Mouse (Mus musculus) forebrain, embryonic 16.5 days (tissue): ENCODE measurements around the gene Zfp316. TPM values are rescaled to one million over a fixed set of nuclear protein-coding genes. Genes with fewer than 3 reads are reported as not detected.

ENCODE experiments used
- ATAC-seq: fragments of 200-750 bp; cut with Nextera tagmentation; 2 replicates; pipeline ENCODE4 v1.8.0; 2017; ENCODE audit warnings: mild to moderate bottlenecking, moderate library complexity
- H3K27ac ChIP-seq: fragments of 300-500 bp; sonication (generic); 2 replicates; pipeline ENCODE4 v1.5.1; 2014; ENCODE audit warnings: low read length, control low read depth
- H3K27me3 ChIP-seq: fragments of 300-500 bp; sonication (generic); replicated peaks from 2 replicates; pipeline ENCODE4 v1.6.1; 2014; ENCODE audit warnings: low read length; ENCODE audit not compliant: control insufficient read depth, insufficient read depth
- H3K36me3 ChIP-seq: fragments of 300-500 bp; sonication (generic); 2 replicates; pipeline ENCODE4 v1.6.1; 2014; ENCODE audit not compliant: control insufficient read depth, insufficient read depth
- H3K4me1 ChIP-seq: fragments of 300-500 bp; sonication (generic); replicated peaks from 2 replicates; pipeline ENCODE4 v1.6.1; 2014; ENCODE audit warnings: low read length; ENCODE audit not compliant: control insufficient read depth, insufficient read depth
- H3K4me2 ChIP-seq: fragments of 300-500 bp; sonication (generic); 2 replicates; pipeline ENCODE4 v1.6.1; 2014; ENCODE audit warnings: mild to moderate bottlenecking, low read length, control low read depth
- H3K4me3 ChIP-seq: fragments of 300-500 bp; sonication (generic); replicated peaks from 2 replicates; pipeline ENCODE4 v1.5.1; 2014; ENCODE audit warnings: mild to moderate bottlenecking, low read length, control low read depth
- H3K9ac ChIP-seq: fragments of 300-500 bp; sonication (generic); replicated peaks from 2 replicates; pipeline ENCODE4 v1.6.1; 2014; ENCODE audit warnings: low read depth, low read length, control low read depth
- H3K9me3 ChIP-seq: fragments of 300-500 bp; sonication (generic); 2 replicates; pipeline ENCODE4 v1.6.1; 2016; ENCODE audit warnings: low read length; ENCODE audit not compliant: control insufficient read depth
- WGBS: fragments of 180-500 bp; shearing (Covaris S2); extraction: QIAGEN DNeasy Blood & Tissue Kit; methylation state at CpG from one replicate; pipeline ENCODE4 v1.1.7; 2014; 5-methylcytosine and 5-hydroxymethylcytosine counted together
- polyA plus RNA-seq: library from polyadenylated mRNA; unstranded; fragments of >200 nt; fragmentation: Nextera tagmentation; extraction: Ambion mirVana; gene quantifications from 2 replicates; pipeline ENCODE4 v1.2.1, GENCODE M21; 2015

The Zfp316 gene
- polyA plus RNA-seq, 1 experiment from 2014 or later = 9.5 TPM

DNA sequence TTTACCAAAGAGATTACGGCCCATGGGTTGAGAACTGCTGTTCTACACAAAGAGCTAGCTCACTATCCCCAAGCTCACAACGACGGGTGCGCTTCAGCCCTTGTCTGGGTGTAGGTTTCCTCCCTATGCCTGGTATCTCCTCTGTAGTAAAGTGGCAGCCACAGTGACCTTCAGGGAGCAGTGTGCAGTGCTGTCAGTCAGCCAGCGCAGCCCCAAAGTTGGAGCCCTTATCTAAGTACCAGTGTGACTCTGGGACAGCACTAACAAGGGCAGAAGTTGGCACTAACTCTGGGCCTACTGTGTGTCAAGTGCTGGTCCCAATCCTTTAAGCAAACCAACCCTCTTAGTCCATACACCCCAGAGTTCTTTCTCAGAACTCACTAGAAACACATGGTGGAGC is 39.0 kb upstream of the Zfp316 start:
- H3K36me3 ChIP-seq = peaks cover 23% of the 10 kb centered on the region
- WGBS = 94% methylated on average over 5 of the region's 5 CpGs

DNA sequence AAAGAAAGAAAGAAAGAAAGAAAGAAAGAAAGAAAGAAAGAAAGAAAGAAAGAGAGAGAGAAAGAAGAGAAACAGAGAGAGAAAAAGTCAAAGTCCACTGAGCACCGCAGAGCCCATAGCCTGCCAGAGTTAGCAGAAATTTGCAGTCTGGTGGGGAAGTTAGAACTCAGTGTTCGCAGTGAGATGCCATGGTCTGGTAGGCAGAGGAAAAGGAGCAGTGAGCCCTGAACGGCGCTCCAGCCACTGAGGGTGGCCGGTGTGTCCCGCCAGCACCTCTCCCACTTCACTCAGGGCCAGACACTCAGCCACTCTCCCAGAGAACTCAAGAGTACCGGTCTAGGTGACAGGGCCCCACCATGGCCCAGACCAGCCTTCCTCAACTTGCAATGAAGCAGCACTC is 34.4 kb upstream of the Zfp316 start:
- no peak for ATAC-seq
- Histone ChIP-seq H3K4me2 (no peak overlapping the region), H3K4me3 (no peak overlapping the region), H3K27ac (no peak overlapping the region), H3K9me3 (0 out of 2 replicates have a peak, but pooled peaks cover 2% of the 10 kb centered on the region), H3K36me3 (peaks cover 35% of the 10 kb centered on the region), H3K9ac (no peak overlapping the region), H3K27me3 (no peaks in the 10 kb centered on the region), H3K4me1 (peaks cover 7% of the 10 kb centered on the region)
- WGBS = 89% methylated on average over 7 of the region's 7 CpGs

More for the DNA sequence above, 39.0 kb upstream of the Zfp316 start:
- Histone ChIP-seq H3K4me3 (no peak overlapping the region), H3K27ac (no peak overlapping the region), H3K27me3 (no peaks in the 10 kb centered on the region), H3K4me1 (peaks cover 34% of the 10 kb centered on the region), H3K9ac (no peak overlapping the region), H3K9me3 (no peaks in the 10 kb centered on the region), H3K4me2 (no peak overlapping the region)
- ATAC-seq = no peak

GRCm38 (mm10) chr5:143301296-143301695 is 31.5 kb upstream of the Zfp316 start:
- H3K4me1 ChIP-seq = no peaks in the 10 kb centered on the region; the same call in none of the 2 replicates
- WGBS = 78% methylated on average over 8 of the region's 8 CpGs

GRCm38 (mm10) chr5:143299686-143300085 is 29.9 kb upstream of the Zfp316 start:
- WGBS = 87% methylated on average over 4 of the region's 4 CpGs
- Histone ChIP-seq H3K27ac (no peak overlapping the region), H3K4me2 (no peak overlapping the region), H3K4me3 (no peak overlapping the region), H3K36me3 (peaks cover 26% of the 10 kb centered on the region), H3K27me3 (no peaks in the 10 kb centered on the region), H3K4me1 (no peaks in the 10 kb centered on the region; the same call in 1 of the 2 replicates), H3K9me3 (0 out of 2 replicates have a peak, but pooled peaks cover 2% of the 10 kb centered on the region), H3K9ac (no peak overlapping the region)
- ATAC-seq = no peak

More at GRCm38 (mm10) chr5:143301296-143301695, 31.5 kb upstream of the Zfp316 start:
- Histone ChIP-seq H3K4me2 (no peak overlapping the region), H3K27ac (no peak overlapping the region), H3K9ac (no peak overlapping the region), H3K4me3 (no peak overlapping the region), H3K36me3 (peaks cover 28% of the 10 kb centered on the region), H3K27me3 (no peaks in the 10 kb centered on the region), H3K9me3 (0 out of 2 replicates have a peak, but pooled peaks cover 2% of the 10 kb centered on the region)
- ATAC-seq = no peak

- Histone ChIP-seq H3K9me3 (0 out of 2 replicates have a peak, but pooled peaks cover 2% of the 10 kb centered on the region), H3K9ac (no peak overlapping the region), H3K36me3 (peaks cover 26% of the 10 kb centered on the region), H3K4me2 (no peak overlapping the region), H3K27ac (no peak overlapping the region), H3K27me3 (peaks cover 12% of the 10 kb centered on the region), H3K4me1 (peaks cover 5% of the 10 kb centered on the region), H3K4me3 (no peak overlapping the region)
- 92% methylated on average over 7 of the region's 7 CpGs for WGBS
- no peak for ATAC-seq
Observed at GRCm38 (mm10) chr5:143298391-143298790, 28.6 kb upstream of the Zfp316 start.

DNA sequence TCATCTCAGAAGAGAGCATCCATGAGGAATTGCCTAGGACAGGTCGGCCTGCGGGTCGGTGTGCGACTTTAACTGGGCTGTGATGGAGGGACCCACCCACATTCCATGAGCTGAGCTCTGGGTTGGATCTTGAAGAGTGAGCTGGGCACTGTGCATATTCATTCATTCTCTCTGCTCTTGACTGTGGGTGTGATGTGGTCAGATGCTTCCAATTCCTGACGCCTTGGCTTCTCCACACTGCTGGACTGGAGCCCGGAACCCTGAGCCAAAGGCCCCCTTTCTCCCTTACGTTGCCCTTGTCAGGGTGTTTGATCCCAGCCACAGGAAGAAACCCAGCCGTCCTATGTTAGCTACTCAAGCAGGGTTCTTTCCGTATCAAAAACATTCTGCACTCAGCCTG is 28.2 kb upstream of the Zfp316 start:
- H3K9me3 ChIP-seq = 0 out of 2 replicates have a peak, but pooled peaks cover 2% of the 10 kb centered on the region
- peaks cover 15% of the 10 kb centered on the region for H3K27me3 ChIP-seq
- no peak overlapping the region for H3K9ac ChIP-seq
- ATAC-seq = no peak
- H3K4me3 ChIP-seq = no peak overlapping the region
- H3K4me2 ChIP-seq = no peak overlapping the region
- H3K27ac ChIP-seq = no peak overlapping the region
- H3K4me1 ChIP-seq = peaks cover 9% of the 10 kb centered on the region
- 91% methylated on average over 9 of the region's 9 CpGs for WGBS
- peaks cover 26% of the 10 kb centered on the region for H3K36me3 ChIP-seq

- 59% methylated on average over 2 of the region's 2 CpGs for WGBS
- Histone ChIP-seq H3K27ac (no peak overlapping the region), H3K9me3 (0 out of 2 replicates have a peak, but pooled peaks cover 2% of the 10 kb centered on the region), H3K4me1 (peaks cover 9% of the 10 kb centered on the region), H3K4me2 (no peak overlapping the region), H3K36me3 (peaks cover 15% of the 10 kb centered on the region), H3K9ac (no peak overlapping the region), H3K4me3 (no peak overlapping the region), H3K27me3 (peaks cover 26% of the 10 kb centered on the region)
- 0 out of 2 replicates have a peak, but pooled peaks have one; percentile 22 for ATAC-seq
Observed at GRCm38 (mm10) chr5:143295330-143295729, 25.5 kb upstream of the Zfp316 start.

DNA sequence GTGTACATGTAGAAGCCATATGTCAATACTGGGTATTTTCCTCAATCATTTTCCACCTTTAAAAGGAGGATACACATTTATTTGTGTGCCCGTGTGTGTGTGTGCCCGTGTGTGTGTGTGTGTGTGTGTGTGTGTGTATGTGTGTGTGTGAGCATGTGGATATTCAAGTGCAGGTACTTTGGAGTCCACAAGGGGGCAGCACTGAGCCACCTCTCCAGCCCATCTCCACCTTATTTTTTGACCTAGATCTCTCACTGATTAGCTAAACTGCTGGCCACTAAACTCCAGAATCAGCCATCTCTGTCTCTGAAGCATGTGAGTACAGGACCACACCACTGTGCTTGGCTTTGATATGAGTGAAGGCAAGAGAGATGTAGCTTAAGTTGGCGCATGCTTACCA is 25.0 kb upstream of the Zfp316 start:
- Histone ChIP-seq H3K4me2 (no peak overlapping the region), H3K4me1 (peaks cover 9% of the 10 kb centered on the region), H3K4me3 (no peak overlapping the region), H3K27me3 (peaks cover 26% of the 10 kb centered on the region), H3K36me3 (peaks cover 11% of the 10 kb centered on the region), H3K9me3 (0 out of 2 replicates have a peak, but pooled peaks cover 2% of the 10 kb centered on the region), H3K27ac (no peak overlapping the region), H3K9ac (no peak overlapping the region)
- 98% methylated on average over 3 of the region's 3 CpGs for WGBS
- no peak for ATAC-seq

DNA sequence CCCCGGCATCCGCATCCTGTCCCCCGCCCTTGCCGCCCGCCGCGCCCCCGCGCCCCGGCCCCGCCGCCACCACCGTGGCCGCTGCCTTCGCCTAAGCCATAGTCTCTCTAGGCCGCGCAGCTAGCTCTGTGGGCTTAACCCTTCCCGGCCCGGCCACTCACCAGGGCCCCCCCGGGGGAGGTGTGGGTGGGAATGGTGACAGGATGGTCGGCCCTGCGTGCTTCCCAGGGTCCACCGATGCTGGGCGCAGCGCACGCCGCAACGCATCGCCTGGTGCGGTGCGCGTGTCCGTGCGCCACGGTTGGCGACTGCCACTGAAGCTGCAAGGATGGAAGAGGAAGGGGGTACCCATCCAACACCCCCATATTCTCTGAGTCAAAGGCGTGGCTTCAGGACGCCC is 23.6 kb upstream of the Zfp316 start, which contains the start of gene Zfp853:
Zfp853 (minus strand) TSS at position 220 of the 400 bp plus-strand sequence.
- Histone ChIP-seq H3K9me3 (no peaks in the 10 kb centered on the region), H3K4me2 (peak within 1 kb of the TSS; percentile 62), H3K27ac (no peak within 1 kb of the TSS), H3K27me3 (peaks cover 38% of the 10 kb centered on the region), H3K4me1 (peaks cover 9% of the 10 kb centered on the region), H3K4me3 (peak within 1 kb of the TSS; percentile 42), H3K9ac (peak within 1 kb of the TSS; percentile 56), H3K36me3 (no peaks in the 10 kb centered on the region)
- 3% methylated on average over 38 of the region's 38 CpGs for WGBS
- no peak for ATAC-seq
